Mouse (Mus musculus): Measurements from ENCODE around the gene AC134908.4.

AC134908.4 gene

DNA sequence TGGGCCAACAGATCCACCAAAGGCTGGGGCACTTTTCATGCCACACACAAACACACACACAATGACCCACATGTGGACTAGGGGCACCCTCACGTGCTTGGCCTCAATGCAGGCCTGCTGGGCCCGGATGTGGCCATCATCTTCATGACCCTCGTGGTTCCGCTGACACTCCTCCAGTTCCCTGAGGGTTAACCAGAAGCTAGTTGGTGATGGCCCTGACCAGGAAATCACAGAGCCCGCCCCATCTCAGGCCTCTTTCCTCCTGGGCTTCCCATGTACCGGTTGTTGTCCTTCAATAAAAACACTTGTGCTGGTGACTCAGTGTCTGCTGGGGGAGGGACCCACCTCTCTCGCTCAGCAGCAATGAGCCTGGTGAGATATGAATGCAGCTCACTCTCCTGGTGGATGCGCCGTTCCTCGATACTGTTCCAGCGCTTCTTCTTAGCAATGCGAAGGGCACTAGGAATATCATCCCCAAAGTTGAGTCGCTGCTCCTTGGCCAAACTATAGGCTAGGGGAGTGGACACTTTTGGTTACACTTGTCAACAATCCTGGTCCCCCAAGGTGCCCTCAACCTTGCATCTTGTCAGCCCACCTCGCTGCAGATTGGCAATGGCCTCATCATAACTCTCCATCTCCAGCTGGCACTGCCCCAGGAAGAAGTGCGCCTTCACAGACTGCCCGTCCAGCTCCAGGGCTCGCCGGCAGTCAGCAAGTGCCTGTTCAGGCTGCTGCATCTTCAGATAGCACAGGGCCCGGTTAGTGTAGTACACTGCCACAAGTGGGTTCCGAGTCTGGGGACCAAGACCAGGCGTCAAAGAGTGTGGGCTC lies 36.2 kb upstream of the AC134908.4 start:
- no peak for DNase-seq (ENCODE audit: low read depth, low spot score)

DNA sequence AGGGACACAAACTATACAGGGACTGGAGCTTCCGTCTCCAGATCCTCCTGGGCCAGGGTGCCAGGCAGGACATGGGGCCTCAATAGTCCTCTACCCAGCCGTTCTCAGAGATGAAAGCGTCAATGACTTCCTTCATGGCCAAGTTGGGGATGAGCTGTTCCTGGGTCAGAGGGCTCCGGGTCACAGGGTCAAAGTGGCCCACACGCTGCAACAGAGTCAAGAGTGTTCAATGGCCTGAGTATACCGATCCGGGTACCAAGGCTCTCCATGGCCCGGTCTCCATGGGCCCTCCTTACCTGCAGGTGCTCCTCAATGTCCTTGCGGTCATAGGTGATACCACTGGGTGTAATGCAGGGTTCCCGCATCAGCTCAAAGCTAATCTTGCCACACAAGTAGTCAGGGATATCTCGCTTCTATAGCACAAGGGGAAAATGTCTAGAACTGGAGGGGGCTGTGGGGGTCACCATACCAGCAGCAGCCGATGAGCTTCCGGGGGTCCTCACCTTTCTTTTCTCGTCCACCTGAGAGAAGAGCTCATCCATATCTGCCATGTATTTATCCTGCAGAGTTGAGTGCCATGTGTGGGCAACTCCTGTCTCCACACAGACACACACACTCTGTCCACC lies 35.5 kb upstream of the AC134908.4 start:
- DNase-seq (ENCODE audit: low read depth, low spot score), result no peak

DNA sequence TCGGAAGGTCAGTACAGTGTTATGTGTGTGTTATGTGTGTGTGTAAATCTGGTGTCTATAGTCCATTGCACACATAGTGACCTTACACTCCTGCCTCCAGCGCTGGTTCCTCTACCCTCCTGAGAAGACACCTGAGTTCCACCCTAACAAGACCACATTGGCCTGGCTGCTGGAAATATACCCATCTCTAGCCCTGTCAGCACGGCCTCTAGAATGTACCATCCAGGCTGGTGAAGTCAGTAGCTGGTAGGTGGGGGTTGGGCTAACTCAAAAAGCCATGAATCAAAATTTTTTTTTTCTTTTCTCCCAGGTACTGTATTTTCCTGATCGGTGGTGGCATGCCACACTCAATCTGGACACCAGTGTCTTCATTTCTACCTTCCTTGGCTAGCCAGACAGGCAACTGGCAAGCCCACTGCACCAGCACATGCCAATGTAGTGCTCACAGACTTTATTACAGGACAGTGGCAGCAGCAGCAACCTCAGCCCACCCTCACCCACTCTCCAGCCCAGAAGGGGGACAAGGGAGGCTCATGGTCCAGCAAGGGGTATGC lies 34.8 kb upstream of the AC134908.4 start:
- no peak for DNase-seq (ENCODE audit: low read depth, low spot score)

DNA sequence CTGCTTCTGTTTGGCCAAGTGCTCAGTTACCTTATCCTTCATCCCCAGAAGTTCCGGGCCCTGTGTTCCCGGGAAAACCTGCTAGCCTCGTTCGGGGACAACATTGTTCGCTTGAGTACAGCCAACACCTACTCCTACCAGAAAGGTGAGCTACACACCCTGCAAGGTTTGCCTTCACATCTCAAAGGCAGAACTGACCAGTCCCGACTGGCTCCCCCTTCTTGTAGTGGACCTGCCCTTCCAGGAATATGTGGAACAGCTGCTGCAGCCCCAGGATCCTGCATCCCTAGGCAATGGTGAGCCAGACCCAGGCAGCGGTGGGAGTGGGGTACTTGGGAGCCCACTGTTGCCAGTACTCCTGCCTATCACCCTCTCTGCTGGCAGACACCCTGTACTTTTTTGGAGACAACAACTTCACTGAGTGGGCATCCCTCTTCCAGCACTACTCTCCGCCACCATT lies 34.1 kb upstream of the AC134908.4 start:
- no peak for DNase-seq (ENCODE audit: low read depth, low spot score)

DNA sequence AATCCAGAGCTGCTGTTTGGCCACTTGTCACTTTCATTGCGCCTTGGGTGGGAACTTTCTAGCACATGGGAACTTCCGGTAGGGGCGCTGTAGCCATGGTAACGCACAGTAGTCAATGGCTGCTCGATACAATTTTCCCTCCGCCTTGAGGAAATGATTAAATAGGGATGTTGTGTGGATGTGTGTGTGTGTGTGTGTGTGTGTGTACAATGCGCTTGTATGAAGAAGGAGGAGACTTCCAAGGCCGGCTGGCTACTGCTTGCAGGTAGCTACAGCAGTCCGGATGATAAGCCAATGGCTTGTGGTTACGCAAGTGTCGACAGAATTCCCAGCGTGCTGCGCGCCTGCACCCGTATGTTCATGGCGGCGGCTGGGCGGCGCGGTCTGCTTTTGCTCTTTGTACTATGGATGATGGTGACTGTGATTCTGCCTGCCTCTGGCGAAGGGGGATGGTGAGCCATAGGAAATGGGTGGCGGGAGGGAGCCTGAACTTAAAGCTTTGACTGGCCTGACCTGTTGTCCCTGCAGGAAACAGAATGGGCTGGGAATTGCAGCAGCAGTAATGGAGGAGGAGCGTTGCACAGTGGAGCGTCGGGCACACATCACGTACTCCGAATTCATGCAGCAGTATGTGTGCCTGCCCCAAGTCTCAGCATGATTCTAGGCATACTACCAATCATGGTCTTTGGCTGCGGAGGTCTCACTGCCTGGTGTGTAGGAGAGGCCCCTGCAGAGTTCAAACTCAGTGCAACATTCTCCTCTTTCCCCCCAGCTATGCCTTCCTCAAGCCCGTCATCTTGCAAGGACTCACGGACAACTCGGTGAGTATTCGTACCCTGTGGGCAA lies 33.5 kb upstream of the AC134908.4 start, which contains the start of gene Jmjd8:
Jmjd8 (plus strand) TSS at position 156 of the 846 bp plus-strand sequence.
- DNase-seq (ENCODE audit: low read depth, low spot score), result peak; percentile 88

DNA sequence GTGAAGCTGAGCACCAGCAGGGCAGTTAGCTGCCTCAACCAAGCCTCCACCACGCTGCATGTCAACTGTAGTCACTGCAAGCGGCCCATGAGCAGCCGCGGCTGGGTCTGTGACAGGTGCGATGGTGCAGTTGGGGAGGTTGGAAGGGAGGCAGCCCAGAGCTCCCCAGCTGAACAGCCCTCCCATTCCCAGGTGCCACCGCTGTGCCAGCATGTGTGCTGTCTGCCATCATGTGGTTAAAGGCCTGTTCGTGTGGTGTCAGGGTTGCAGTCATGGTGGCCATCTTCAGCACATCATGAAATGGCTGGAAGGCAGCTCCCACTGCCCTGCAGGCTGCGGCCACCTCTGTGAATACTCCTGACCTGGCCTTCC lies 32.8 kb upstream of the AC134908.4 start:
- DNase-seq (ENCODE audit: low read depth, low spot score), result no peak

DNA sequence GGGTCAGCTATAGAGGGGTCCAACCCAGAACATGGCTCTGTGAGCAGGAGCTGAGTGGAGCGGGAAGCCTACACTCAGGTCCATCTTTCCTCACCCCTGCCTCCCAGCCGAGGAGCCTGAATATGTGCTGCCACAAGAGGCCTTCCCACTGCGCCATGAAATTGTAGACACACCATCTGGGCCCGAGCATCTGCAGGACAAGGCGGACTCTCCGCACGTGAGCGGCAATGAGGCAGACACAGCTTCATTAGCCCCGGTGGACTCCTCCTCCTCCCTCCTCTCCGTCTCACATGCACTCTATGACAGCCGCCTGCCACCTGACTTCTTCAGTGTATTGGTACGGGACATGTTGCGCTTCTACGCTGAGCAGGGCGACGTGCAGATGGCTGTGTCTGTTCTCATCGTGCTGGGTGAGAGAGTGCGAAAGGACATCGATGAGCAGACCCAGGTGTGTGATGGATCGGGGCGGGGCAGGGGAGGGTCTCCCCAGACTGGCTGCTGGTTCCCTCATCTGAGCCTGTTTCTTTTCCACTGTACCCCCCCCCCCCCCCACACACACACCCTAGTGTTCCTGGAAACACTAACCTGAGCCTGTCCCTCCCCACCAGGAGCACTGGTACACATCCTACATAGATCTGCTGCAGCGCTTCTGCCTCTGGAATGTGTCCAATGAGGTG lies 32.2 kb upstream of the AC134908.4 start:
- DNase-seq (ENCODE audit: low read depth, low spot score), result no peak

DNA sequence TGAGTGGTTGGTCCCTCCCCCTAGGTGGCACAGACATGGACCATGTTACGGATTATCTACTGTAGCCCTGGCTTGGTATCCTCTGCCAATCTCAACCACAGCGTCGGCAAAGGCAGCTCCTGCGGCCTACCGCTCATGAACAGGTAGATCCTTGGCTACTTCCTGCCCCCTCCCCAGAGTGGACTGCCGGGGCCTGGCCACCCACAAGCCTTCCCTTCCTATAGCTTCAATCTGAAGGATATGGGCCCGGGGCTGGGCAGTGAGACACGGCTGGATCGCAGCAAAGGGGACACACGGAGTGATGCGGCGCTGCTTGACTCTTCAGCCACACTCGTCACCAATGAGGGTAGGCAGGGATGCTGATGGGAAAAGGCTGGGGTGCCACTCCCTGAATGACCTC lies 31.6 kb upstream of the AC134908.4 start:
- no peak for DNase-seq (ENCODE audit: low read depth, low spot score)

DNA sequence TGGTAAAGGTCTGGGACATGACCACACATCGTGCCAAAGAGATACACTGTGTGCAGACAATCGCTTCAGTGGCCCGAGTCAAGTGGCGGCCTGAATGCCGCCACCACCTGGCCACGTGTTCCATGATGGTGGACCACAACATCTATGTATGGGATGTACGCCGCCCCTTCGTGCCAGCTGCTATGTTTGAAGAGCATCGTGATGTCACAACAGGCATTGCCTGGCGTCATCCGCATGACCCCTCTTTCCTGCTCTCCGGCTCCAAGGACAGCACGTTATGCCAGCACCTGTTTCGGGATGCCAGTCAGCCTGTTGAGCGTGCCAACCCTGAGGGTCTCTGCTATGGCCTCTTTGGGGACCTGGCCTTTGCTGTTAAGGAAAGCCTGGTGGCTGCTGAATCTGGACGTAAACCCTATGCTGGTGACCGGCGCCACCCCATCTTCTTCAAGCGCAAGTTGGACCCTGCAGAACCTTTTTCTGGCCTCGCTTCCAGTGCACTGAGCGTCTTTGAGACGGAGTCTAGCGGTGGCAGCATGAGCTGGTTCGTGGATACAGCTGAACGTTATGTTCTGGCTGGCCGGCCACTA lies 30.6 kb upstream of the AC134908.4 start:
- no peak for DNase-seq (ENCODE audit: low read depth, low spot score)

DNA sequence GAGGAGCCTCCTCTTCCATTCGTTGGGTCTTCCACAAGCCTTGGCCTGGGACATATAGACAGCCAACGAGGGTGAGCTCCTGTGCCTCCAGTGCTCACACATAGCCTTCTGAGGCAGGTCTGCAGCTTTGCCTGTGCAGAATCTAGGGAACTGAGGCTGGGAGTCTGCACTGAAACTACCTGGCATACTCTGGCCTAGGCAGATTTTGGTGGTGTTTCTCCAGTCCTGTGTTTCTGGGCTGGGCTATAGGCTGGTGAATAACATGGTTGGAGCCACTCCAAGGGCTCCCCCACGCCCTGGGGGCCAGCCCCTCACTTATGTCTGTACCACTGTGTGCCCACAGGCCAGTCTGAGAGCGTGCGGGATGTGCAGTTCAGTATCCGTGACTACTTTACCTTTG lies 29.9 kb upstream of the AC134908.4 start:
- no peak for DNase-seq (ENCODE audit: low read depth, low spot score)

DNA sequence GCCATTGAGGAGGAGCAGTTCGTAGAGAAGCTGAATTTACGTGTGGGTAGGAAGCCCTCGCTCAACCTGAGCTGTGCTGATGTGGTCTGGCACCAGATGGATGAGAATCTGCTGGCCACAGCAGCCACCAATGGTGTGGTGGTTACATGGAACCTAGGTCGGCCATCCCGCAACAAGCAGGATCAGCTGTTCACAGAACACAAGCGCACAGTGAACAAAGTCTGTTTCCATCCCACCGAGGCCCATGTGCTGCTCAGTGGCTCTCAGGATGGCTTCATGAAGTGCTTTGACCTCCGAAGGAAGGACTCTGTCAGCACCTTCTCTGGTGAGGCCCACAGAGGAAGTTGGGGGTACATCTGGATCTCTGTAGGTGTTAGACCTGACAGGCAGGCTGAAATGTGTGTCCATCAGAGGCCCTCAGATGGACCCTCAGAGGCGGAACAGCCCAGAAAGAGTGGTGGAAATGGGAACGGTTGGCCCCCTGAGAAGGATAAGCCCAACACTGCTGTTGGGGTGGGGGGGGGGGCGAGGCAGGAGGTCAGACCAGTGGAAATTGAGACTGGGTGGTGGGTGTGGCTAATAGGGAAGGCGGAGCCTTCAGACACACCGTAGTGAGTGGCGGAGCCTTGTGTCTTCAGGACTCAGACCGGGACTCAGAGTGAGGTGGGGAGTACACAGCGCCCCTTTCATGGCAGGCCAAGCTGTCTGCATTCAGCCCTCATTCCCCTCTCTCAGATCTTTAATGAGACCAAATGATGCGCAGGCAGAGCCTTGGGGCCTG lies 29.1 kb upstream of the AC134908.4 start:
- peak; percentile 50 for DNase-seq (ENCODE audit: low read depth, low spot score)

DNA sequence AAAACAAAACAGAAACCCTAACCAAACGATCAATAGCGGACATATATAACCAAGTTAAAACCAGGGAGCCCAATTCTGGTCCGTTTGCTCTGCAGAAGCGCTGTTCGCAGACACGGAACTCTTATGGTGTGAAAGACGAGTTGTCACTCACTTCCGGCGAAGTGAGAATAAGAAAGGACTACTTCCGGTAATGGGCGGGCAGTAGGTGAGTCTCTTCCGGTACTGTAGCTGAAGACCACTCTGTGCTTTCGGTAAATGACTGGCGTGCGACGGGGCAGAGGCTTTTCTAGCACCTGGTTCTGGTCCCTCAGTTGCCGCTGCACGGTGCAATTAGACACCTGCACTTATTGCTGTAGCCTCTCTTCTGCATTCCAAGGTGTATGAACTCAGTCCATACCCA lies 28.0 kb upstream of the AC134908.4 start, which contains the start of gene Wdr24:
Wdr24 (plus strand) TSS at position 176 of the 400 bp plus-strand sequence.
- DNase-seq (ENCODE audit: low read depth, low spot score), result peak; percentile 96

DNA sequence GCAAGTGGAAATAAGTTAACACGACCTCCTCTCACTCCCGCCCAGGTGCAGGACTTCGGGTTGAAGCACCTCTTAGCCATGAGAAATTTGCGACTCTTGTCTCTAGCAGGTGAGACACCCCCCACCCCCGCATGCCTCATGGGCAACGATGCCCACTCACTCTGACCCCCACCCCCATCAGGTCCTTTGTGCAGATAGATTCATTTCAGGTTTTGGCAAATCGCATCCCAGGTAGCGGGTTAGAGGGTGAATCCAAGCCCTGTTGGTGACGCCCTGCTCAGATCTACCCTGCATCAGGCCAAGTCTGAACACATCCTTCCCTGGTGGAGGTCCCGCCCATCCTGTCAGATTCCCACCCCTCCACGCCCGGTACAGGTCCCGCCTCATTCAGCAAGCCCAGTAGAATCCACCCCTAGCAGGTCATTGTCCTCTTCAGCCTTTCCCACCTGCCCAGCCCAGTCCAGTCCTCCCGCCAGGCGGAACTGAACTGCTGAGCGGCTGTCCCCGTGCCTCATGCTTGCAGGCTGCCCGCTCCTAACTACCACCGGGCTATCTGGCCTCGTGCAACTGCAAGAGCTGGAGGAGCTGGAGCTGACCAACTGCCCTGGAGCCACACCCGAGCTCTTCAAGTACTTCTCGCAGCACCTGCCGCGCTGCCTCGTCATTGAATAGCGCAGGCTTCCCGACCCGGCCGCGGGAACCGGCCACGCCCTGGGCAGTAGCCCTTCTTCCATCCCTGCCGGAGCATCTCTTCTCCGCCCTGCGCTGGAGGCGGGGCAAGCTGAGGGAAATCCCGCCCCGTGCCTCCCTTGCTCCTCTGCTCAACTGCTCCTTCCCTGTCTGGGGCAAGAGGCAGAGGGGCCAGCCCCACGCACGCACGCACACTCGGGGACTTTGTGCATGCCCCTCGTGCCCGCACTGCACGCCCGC lies 23.7 kb upstream of the AC134908.4 start:
- DNase-seq (ENCODE audit: low read depth, low spot score), result peak; percentile 82

DNA sequence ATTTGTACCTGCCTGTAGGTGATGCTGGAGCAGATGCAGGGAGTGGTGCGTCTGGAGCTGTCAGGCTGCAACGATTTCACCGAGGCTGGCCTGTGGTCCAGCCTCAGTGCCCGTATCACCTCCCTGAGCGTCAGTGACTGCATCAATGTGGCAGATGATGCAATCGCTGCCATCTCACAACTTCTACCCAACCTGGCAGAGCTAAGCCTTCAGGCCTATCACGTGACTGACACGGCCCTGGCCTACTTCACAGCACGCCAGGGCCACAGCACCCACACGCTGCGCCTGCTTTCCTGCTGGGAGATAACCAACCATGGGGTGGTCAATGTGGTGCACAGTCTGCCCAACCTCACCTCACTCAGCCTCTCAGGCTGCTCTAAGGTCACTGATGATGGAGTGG lies 22.2 kb upstream of the AC134908.4 start:
- DNase-seq (ENCODE audit: low read depth, low spot score), result no peak

DNA sequence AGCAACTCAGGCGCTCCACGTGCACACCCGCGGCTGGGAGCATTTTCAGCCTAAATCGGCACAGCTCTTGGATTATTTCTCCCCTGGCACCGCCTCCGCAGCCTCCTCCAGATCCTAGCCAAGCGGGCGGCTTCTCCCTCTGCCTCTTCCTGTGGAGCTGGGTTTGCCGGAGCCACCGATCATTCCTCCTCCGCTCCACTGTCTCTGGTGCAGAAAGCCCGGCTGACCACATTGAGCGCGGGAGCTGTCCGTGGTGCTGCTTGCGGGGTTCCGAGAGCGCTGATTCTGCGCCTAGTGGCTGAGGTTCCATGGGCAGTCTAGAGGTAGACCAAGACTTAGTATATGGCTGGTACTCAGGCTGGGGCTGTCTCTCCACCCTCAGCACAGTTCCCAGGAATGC lies 18.0 kb upstream of the AC134908.4 start:
- peak; percentile 91 for DNase-seq (ENCODE audit: low read depth, low spot score)

DNA sequence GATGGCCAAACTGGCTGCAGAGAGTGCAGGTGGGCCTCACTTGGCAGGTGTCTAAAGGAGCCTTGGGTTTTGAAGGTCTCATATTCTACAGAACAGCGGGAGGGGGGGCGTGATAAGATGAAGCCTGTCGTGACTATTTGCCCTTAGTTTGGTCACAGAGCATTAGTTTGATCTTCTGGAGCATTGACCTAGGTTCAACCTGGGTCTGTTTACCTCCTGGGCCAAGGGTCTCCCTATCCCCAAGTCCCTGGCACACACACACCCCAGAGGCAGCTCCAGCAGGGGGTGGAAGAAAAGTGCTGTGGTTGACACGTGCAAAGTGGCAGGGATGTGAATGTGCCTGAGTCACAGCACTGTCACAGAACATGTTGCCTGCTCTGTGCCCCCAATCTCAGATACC lies 15.4 kb upstream of the AC134908.4 start:
- no peak for DNase-seq (ENCODE audit: low read depth, low spot score)

DNA sequence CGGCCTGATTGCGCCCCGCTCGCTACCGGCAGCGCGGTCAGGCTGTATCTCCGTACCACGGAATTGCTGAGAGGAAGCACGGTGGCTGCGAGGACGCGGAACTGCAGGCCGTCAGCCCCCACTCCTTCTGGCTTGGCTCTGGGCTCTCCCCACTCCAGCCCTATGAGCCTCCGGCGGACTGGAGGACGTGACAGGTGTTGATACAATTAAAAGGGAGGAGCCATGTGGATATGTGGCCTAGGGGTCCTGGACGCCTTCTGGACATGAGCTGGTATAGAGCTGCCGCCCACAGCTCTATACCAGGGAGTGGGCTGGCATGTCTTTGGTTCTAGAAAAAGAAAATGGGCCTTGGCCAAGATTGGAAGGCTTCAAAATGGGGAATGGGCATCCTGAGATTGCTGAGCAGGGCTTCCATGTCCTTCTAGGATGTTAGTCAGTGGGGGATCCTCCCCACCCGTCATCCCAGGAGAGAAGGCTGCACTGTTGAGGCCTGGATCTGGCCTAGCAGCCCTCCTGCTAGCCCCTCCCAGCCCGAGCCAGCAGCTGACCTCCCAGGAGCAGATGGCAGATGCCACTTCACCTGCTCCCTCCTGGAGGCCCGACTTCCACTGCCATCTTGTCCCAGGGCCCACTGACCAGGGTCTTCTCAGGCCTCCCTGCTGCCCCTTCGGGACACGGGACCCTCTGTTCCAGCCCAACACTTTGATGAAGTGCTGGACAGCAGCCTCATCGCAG lies 14.3 kb upstream of the AC134908.4 start:
- DNase-seq (ENCODE audit: low read depth, low spot score), result no peak

Measured in R1 (cell line).